Comparison of ENCODE assay signal across 11 mouse cellular contexts in genomic region chr8:11297141-11297838, GRCm38 (mm10). TPM values are rescaled to one million over a fixed set of nuclear protein-coding genes. Genes with fewer than 3 reads are reported as not detected.
DNase-seq lines count a peak whose midpoint lies in the region; ATAC-seq lines count a peak whose summit lies in the region.
"Had no signal": no experiment of that assay in that cellular context is flagged by ENCODE, and none has a peak within 500 bp of the region (broad histone marks: within the 10 kb centered on the region; RNA-seq: fewer than 3 reads in every experiment).

No protein-coding gene starts in this region.

- no peak overlapping the region for H3K9ac ChIP-seq in embryonic facial prominence, embryonic 13.5 days
- no peak overlapping the region for H3K9ac ChIP-seq in limb, embryonic 15.5 days
- H3K9ac ChIP-seq: forebrain, postnatal 0 days had no signal

- ATAC-seq in embryonic facial prominence, embryonic 13.5 days (ENCODE audit: insufficient number of reproducible peaks, insufficient read depth, low FRiP score, low TSS enrichment, low read depth) = no peak
- ATAC-seq in limb, embryonic 15.5 days (ENCODE audit: insufficient number of reproducible peaks, low FRiP score, low TSS enrichment, low read depth) = peak; percentile 36; the same call in 1 of the 2 replicates
- ATAC-seq in granulocyte monocyte progenitor cell, adult 5-6 weeks (replicated peaks; ENCODE audit: poor library complexity, severe bottlenecking) = no peak
- ATAC-seq: forebrain, postnatal 0 days had no signal

- 79% methylated on average over 8 of the region's 8 CpGs for WGBS in embryonic facial prominence, embryonic 13.5 days
- WGBS in limb, embryonic 15.5 days = 69% methylated on average over 8 of the region's 8 CpGs

- H3K9me3 ChIP-seq in embryonic facial prominence, embryonic 13.5 days = no peaks in the 10 kb centered on the region
- H3K9me3 ChIP-seq in limb, embryonic 15.5 days = no peaks in the 10 kb centered on the region

- peak; percentile 83 to 86 for DNase-seq in adrenal gland, adult (ENCODE audit: inconsistent age in 2 of 2, low spot score in 1 of 2)
- no peak for DNase-seq in adrenal gland, postnatal 4 days (ENCODE audit: low spot score in 2 of 2)
- DNase-seq in heart, postnatal 36 days = peak; percentile 55 to 63
- DNase-seq in cerebellum, adult 9-10 months = no peak
- DNase-seq in left cerebral cortex, postnatal 14 days (ENCODE audit: low spot score in 2 of 2) = no peak
- DNase-seq: cerebellum, postnatal 36 days; forebrain, postnatal 0 days had no signal

- peak overlapping the region; percentile 55 for H3K27ac ChIP-seq in embryonic facial prominence, embryonic 13.5 days
- peak overlapping the region; percentile 50; the same call in 1 of the 2 replicates for H3K27ac ChIP-seq in limb, embryonic 15.5 days

- intact Hi-C loops in heart, postnatal 36 days (cut with DNase I) = loop anchor here (2.0 to 5.0 kb wide), 2 partner anchors 14 to 35 kb away; no protein-coding TSS in a partner anchor
- intact Hi-C loops in left cerebral cortex, postnatal 14 days (cut with DNase I) = no loop called here

- H3K36me3 ChIP-seq in embryonic facial prominence, embryonic 13.5 days = peaks cover 2% of the 10 kb centered on the region; the same call in 1 of the 2 replicates
- no peaks in the 10 kb centered on the region for H3K36me3 ChIP-seq in limb, embryonic 15.5 days

- peaks cover 48% of the 10 kb centered on the region for H3K4me1 ChIP-seq in embryonic facial prominence, embryonic 13.5 days
- peaks cover 37% of the 10 kb centered on the region for H3K4me1 ChIP-seq in limb, embryonic 15.5 days

- no peak overlapping the region for H3K4me2 ChIP-seq in embryonic facial prominence, embryonic 13.5 days
- H3K4me2 ChIP-seq in limb, embryonic 15.5 days = no peak overlapping the region

- no peaks in the 10 kb centered on the region for H3K27me3 ChIP-seq in embryonic facial prominence, embryonic 13.5 days
- no peaks in the 10 kb centered on the region for H3K27me3 ChIP-seq in limb, embryonic 15.5 days
- H3K27me3 ChIP-seq: Patski had no signal

- H3K4me3 ChIP-seq in embryonic facial prominence, embryonic 13.5 days = no peak overlapping the region
- no peak overlapping the region for H3K4me3 ChIP-seq in limb, embryonic 15.5 days

RNA-seq across cellular contexts. Expression of gene Col4a2, which starts 15.3 kb away (rescaled TPM):
- total RNA-seq in adrenal gland, postnatal 4 days (2021) = 100 to 1,000 TPM; 299 to 331 TPM
- 58.8 and 62.0 TPM in 2 replicates for polyA plus RNA-seq in embryonic facial prominence, embryonic 13.5 days (2015; fragmentation: Nextera tagmentation; extraction: Ambion mirVana)
- total RNA-seq in heart, postnatal 36 days (2021) = 100 to 1,000 TPM; 228 to 282 TPM
- polyA plus RNA-seq in limb, embryonic 15.5 days (2015; fragmentation: Nextera tagmentation; extraction: Ambion mirVana) = 77.4 and 83.3 TPM in 2 replicates
- 10 to 100 TPM; 72.4 to 78.6 TPM for total RNA-seq in left cerebral cortex, postnatal 14 days (2021)
- 0.04 and 0.52 TPM in 2 replicates for total RNA-seq in granulocyte monocyte progenitor cell, adult 5-6 weeks (2014; fragmentation: Nextera tagmentation)
- 0.26 TPM in 1 of 2 replicates, not detected in the other for total RNA-seq in granulocyte monocyte progenitor cell, adult 5-6 weeks (2017)

RNA-seq across cellular contexts. Expression of gene Col4a1, which starts 15.3 kb away (rescaled TPM):
- 100 to 1,000 TPM; 580 to 619 TPM for total RNA-seq in adrenal gland, postnatal 4 days (2021)
- 121 and 137 TPM in 2 replicates for polyA plus RNA-seq in embryonic facial prominence, embryonic 13.5 days (2015; fragmentation: Nextera tagmentation; extraction: Ambion mirVana)
- total RNA-seq in heart, postnatal 36 days (2021) = 100 to 1,000 TPM; 371 to 526 TPM
- polyA plus RNA-seq in limb, embryonic 15.5 days (2015; fragmentation: Nextera tagmentation; extraction: Ambion mirVana) = 172 and 209 TPM in 2 replicates
- 100 to 1,000 TPM; 108 to 118 TPM for total RNA-seq in left cerebral cortex, postnatal 14 days (2021)
- total RNA-seq in granulocyte monocyte progenitor cell, adult 5-6 weeks (2014; fragmentation: Nextera tagmentation) = not detected in 2 replicates
- total RNA-seq in granulocyte monocyte progenitor cell, adult 5-6 weeks (2017) = 0.22 and 0.67 TPM in 2 replicates

Comparison
In these comparisons a context has a peak if more than half of its experiments do, and no peak if none do; other contexts are left out.
1. DNase-seq: peak in adrenal gland, adult (2 of 2) and heart, postnatal 36 days (2 of 2); none in adrenal gland, postnatal 4 days (0 of 2), cerebellum, adult 9-10 months (single experiment) and left cerebral cortex, postnatal 14 days (0 of 2).
2. RNA of gene Col4a2, which starts 15.3 kb away (total RNA-seq): 299 to 331 TPM in adrenal gland, postnatal 4 days, 228 to 282 TPM in heart, postnatal 36 days and 72.4 to 78.6 TPM in left cerebral cortex, postnatal 14 days; 0.04 to 0.52 TPM in granulocyte monocyte progenitor cell, adult 5-6 weeks; every median in the first group is over 10 times any median in the second.
3. RNA of gene Col4a1, which starts 15.3 kb away (total RNA-seq): 580 to 619 TPM in adrenal gland, postnatal 4 days, 371 to 526 TPM in heart, postnatal 36 days and 108 to 118 TPM in left cerebral cortex, postnatal 14 days; 0.22 to 0.67 TPM in granulocyte monocyte progenitor cell, adult 5-6 weeks; every median in the first group is over 10 times any median in the second.